Mouse (Mus musculus) heart, embryonic 15.5 days (tissue): ENCODE measurements at regions not wholly inside any gene's neighbourhood (a gene's known extent, or its start where the extent isn't known, plus 50 kb on each side); places are given as distances from the start of the nearest gene placed in this dataset.

Experiments
- ATAC-seq: fragments of 200-750 bp; cut with Nextera tagmentation; replicated peaks from 2 replicates; pipeline ENCODE4 v1.8.0; 2017; ENCODE audit warnings: low read depth, moderate TSS enrichment; ENCODE audit not compliant: insufficient number of reproducible peaks, insufficient read depth, low FRiP score
- H3K27ac ChIP-seq: fragments of 300-500 bp; sonication (generic); 2 replicates; pipeline ENCODE4 v1.5.1; 2015; ENCODE audit warnings: mild to moderate bottlenecking, inconsistent platforms
- H3K27me3 ChIP-seq: fragments of 300-500 bp; sonication (generic); 2 replicates; pipeline ENCODE4 v1.6.1; 2015; ENCODE audit warnings: inconsistent platforms
- H3K36me3 ChIP-seq: fragments of 300-500 bp; sonication (generic); 2 replicates; pipeline ENCODE4 v1.6.1; 2015; ENCODE audit warnings: mild to moderate bottlenecking, inconsistent platforms
- H3K4me1 ChIP-seq: fragments of 300-500 bp; sonication (generic); replicated peaks from 2 replicates; pipeline ENCODE4 v1.6.1; 2015; ENCODE audit warnings: inconsistent platforms
- H3K4me2 ChIP-seq: fragments of 300-500 bp; sonication (generic); 2 replicates; pipeline ENCODE4 v1.6.1; 2015; ENCODE audit warnings: inconsistent platforms, mild to moderate bottlenecking, moderate library complexity
- H3K4me3 ChIP-seq: fragments of 300-500 bp; sonication (generic); 2 replicates; pipeline ENCODE4 v1.5.1; 2015; ENCODE audit warnings: mild to moderate bottlenecking, inconsistent platforms
- H3K9ac ChIP-seq: fragments of 300-500 bp; sonication (generic); 2 replicates; pipeline ENCODE4 v1.6.1; 2015; ENCODE audit warnings: mild to moderate bottlenecking, inconsistent platforms
- H3K9me3 ChIP-seq: fragments of 300-500 bp; sonication (generic); replicated peaks from 2 replicates; pipeline ENCODE4 v1.6.1; 2016; ENCODE audit warnings: inconsistent platforms
- WGBS: fragments of 180-500 bp; shearing (Covaris S2); methylation state at CpG from one replicate; pipeline ENCODE4 v1.1.7; 2015; ENCODE audit warnings: mixed read lengths; 5-methylcytosine and 5-hydroxymethylcytosine counted together

DNA sequence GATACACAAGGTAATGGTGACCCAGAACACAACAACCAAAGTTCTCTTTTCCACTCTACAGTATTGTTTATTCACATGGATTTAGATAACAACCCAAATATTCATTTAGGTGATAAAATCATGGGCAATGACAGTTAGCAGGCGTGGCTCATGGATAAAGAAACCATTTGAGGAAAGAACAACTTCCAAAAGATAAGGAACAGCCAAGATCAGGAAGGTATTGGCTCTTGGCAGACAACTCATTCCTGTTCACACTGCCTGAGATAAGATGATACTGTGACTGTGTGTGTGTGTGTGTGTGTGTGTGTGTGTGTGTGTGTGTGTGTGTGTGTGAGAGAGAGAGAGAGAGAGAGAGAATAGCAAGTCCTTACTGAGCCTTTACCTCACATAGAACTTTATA is 285.7 kb upstream of the Pard3b start:
- Histone ChIP-seq H3K9me3 (no peaks in the 10 kb centered on the region), H3K27me3 (no peaks in the 10 kb centered on the region), H3K36me3 (no peaks in the 10 kb centered on the region), H3K4me2 (no peak overlapping the region), H3K4me3 (no peak overlapping the region), H3K9ac (no peak overlapping the region), H3K27ac (no peak overlapping the region), H3K4me1 (no peaks in the 10 kb centered on the region)
- 39% methylated on average over 1 of the region's 1 CpGs for WGBS
- ATAC-seq = no peak; the same call in 1 of the 2 replicates

GRCm38 (mm10) chr1:61353481-61353880 is 285.1 kb upstream of the Pard3b start:
- H3K9me3 ChIP-seq = no peaks in the 10 kb centered on the region
- no peak overlapping the region for H3K9ac ChIP-seq
- no peak overlapping the region for H3K27ac ChIP-seq
- H3K4me2 ChIP-seq = no peak overlapping the region
- H3K27me3 ChIP-seq = no peaks in the 10 kb centered on the region
- H3K36me3 ChIP-seq = no peaks in the 10 kb centered on the region
- no peak overlapping the region for H3K4me3 ChIP-seq
- H3K4me1 ChIP-seq = no peaks in the 10 kb centered on the region
- no peak for ATAC-seq
- 30% methylated on average over 3 of the region's 3 CpGs for WGBS

DNA sequence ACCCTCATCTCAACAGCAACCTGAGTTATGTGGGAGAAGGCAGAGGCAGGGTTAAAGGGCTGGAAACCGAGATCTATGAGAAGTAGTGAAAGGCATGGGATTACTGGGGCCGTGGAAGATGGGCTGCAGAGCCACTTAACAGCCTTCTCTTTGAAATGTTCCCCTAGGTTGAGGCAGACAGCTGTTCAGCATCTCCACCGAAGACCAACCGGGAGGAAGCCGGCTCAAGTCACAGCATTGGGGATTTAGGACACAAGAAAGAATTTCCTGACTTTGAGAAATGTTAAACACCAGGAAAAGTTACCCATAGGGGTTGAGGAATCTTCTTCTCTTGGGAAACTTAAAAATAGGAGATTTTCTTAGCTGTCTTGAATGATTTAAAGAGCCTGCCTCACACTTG is 283.4 kb upstream of the Pard3b start:
- Histone ChIP-seq H3K4me2 (no peak overlapping the region), H3K27ac (no peak overlapping the region), H3K4me1 (no peaks in the 10 kb centered on the region), H3K4me3 (no peak overlapping the region), H3K9me3 (no peaks in the 10 kb centered on the region), H3K27me3 (no peaks in the 10 kb centered on the region), H3K9ac (no peak overlapping the region), H3K36me3 (no peaks in the 10 kb centered on the region)
- ATAC-seq = no peak
- WGBS = 50% methylated on average over 5 of the region's 5 CpGs

DNA sequence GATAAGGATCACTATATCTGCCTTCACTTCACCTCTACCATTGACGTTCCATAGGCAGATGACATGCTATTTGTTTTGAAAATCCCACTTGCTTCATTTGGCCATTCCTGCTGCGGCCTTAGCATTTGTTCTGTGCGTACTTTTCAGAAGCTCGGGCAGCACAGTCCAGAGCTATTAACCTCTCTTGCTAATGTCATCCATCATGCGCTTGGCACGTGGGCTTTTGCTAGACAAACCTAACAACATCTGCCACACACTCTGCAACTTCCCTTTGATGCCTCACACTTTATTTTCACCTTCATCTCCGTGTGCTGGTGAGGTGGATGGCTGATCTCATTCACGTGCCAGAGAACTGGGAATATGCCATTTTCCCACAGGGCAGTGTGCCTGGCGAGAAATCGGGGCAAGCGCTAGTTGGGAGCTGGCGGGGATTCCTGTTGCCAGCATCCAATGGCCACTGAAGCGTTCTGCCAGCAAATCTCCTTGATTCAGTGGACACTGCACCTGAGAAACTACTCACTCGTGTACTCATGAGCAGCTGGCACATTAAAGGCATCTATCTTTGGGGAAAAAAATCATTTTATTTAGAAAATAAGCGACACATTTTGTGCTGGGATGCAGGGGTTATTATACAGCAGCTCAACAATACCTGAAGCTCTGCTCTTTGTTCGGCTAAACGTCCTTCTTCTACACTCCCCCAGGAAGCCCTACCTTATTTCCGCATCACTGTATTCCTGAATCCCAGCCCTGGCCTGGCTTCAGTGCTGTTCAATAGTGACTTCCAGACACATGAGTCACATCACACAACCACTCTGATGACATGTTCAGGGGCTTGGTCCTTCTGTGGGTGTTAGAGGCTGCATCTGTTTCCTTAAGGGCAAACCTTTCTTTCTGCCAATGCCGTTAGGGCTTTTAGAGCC is 279.4 kb upstream of the Pard3b start:
- no peaks in the 10 kb centered on the region for H3K27me3 ChIP-seq
- H3K27ac ChIP-seq = no peak overlapping the region
- no peak overlapping the region for H3K4me2 ChIP-seq
- 61% methylated on average over 19 of the region's 19 CpGs for WGBS
- H3K9ac ChIP-seq = no peak overlapping the region
- no peak for ATAC-seq
- no peaks in the 10 kb centered on the region for H3K36me3 ChIP-seq
- no peaks in the 10 kb centered on the region for H3K9me3 ChIP-seq
- H3K4me1 ChIP-seq = no peaks in the 10 kb centered on the region
- no peak overlapping the region for H3K4me3 ChIP-seq

DNA sequence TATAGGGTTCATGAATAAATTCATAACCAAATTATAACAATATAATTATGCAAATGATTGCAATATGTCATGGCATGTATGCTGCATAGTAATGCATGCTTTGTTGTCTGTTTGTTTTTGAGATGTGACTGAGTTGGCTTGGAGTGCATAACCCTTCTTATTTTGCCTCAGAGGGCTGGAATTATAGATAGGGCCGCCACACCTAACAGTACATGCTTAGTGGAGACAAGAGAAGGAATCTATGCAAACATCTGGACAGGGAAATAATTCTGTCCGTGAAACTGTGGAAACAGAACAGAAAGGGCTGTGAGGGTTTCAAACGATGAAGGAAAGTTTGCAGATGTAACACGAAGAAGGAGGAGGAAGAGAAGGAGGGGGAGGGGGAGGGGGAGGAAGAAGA is 266.0 kb upstream of the Pard3b start:
- Histone ChIP-seq H3K27ac (no peak overlapping the region), H3K4me3 (no peak overlapping the region), H3K9me3 (no peaks in the 10 kb centered on the region), H3K27me3 (no peaks in the 10 kb centered on the region), H3K4me1 (peaks cover 12% of the 10 kb centered on the region), H3K9ac (no peak overlapping the region), H3K36me3 (no peaks in the 10 kb centered on the region), H3K4me2 (no peak overlapping the region)
- WGBS = 52% methylated on average over 4 of the region's 4 CpGs
- no peak for ATAC-seq

GRCm38 (mm10) chr1:61373661-61374491 is 264.7 kb upstream of the Pard3b start:
- no peak overlapping the region for H3K9ac ChIP-seq
- H3K36me3 ChIP-seq = no peaks in the 10 kb centered on the region
- ATAC-seq = peak; percentile 83
- H3K9me3 ChIP-seq = no peaks in the 10 kb centered on the region
- H3K27ac ChIP-seq = peak overlapping the region; percentile 58; the same call in 1 of the 2 replicates
- no peak overlapping the region; the same call in 1 of the 2 replicates for H3K4me2 ChIP-seq
- WGBS = 49% methylated on average over 17 of the region's 17 CpGs
- H3K4me1 ChIP-seq = peaks cover 12% of the 10 kb centered on the region
- no peak overlapping the region for H3K4me3 ChIP-seq
- H3K27me3 ChIP-seq = no peaks in the 10 kb centered on the region

DNA sequence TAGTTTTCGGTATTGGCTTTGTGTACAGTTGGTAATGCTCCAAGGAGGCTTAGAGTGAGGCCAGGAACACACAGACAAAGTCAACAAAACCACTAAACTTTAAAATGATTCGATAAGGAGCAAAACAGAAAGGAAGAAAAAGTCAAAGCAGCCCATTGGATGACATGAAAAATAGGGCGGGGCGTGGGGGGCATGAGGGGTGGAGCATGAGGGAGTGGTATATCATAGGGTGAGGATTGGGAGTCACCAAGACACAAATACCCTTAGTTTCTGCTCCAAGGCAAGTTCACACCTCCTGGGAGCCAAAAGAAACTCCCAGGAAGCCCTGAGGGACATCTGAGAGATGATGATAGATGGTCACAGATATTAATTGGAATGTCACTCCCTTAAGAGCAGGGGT is 262.2 kb upstream of the Pard3b start:
- H3K4me2 ChIP-seq = peak overlapping the region; percentile 51; the same call in 1 of the 2 replicates
- peaks cover 12% of the 10 kb centered on the region for H3K4me1 ChIP-seq
- no peaks in the 10 kb centered on the region for H3K36me3 ChIP-seq
- no peaks in the 10 kb centered on the region for H3K27me3 ChIP-seq
- no peak overlapping the region for H3K4me3 ChIP-seq
- H3K27ac ChIP-seq = no peak overlapping the region
- no peaks in the 10 kb centered on the region for H3K9me3 ChIP-seq
- H3K9ac ChIP-seq = no peak overlapping the region
- no peak for ATAC-seq
- 43% methylated on average over 4 of the region's 4 CpGs for WGBS

- no peaks in the 10 kb centered on the region for H3K36me3 ChIP-seq
- WGBS = 2% methylated on average over 7 of the region's 7 CpGs
- H3K4me1 ChIP-seq = peaks cover 12% of the 10 kb centered on the region
- no peak for ATAC-seq
- no peak overlapping the region for H3K9ac ChIP-seq
- no peak overlapping the region for H3K4me3 ChIP-seq
- H3K4me2 ChIP-seq = peak overlapping the region; percentile 51
- no peak overlapping the region for H3K27ac ChIP-seq
- H3K27me3 ChIP-seq = no peaks in the 10 kb centered on the region
- H3K9me3 ChIP-seq = no peaks in the 10 kb centered on the region
Observed at GRCm38 (mm10) chr1:61377070-61377469, 261.6 kb upstream of the Pard3b start.

- Histone ChIP-seq H3K36me3 (no peaks in the 10 kb centered on the region), H3K4me3 (no peak overlapping the region), H3K9ac (no peak overlapping the region), H3K27me3 (no peaks in the 10 kb centered on the region), H3K4me2 (no peak overlapping the region; the same call in 1 of the 2 replicates), H3K4me1 (peaks cover 12% of the 10 kb centered on the region), H3K9me3 (no peaks in the 10 kb centered on the region), H3K27ac (no peak overlapping the region)
- ATAC-seq = no peak
- 30% methylated on average over 8 of the region's 8 CpGs for WGBS
Observed at GRCm38 (mm10) chr1:61378240-61378639, 260.4 kb upstream of the Pard3b start.

GRCm38 (mm10) chr1:61379771-61380517 is 258.7 kb upstream of the Pard3b start:
- ATAC-seq = no peak
- Histone ChIP-seq H3K27me3 (no peaks in the 10 kb centered on the region), H3K4me1 (peaks cover 3% of the 10 kb centered on the region; the same call in 1 of the 2 replicates), H3K9me3 (no peaks in the 10 kb centered on the region), H3K4me2 (no peak overlapping the region), H3K36me3 (no peaks in the 10 kb centered on the region), H3K4me3 (no peak overlapping the region), H3K9ac (no peak overlapping the region), H3K27ac (no peak overlapping the region)
- 83% methylated on average over 21 of the region's 21 CpGs for WGBS

DNA sequence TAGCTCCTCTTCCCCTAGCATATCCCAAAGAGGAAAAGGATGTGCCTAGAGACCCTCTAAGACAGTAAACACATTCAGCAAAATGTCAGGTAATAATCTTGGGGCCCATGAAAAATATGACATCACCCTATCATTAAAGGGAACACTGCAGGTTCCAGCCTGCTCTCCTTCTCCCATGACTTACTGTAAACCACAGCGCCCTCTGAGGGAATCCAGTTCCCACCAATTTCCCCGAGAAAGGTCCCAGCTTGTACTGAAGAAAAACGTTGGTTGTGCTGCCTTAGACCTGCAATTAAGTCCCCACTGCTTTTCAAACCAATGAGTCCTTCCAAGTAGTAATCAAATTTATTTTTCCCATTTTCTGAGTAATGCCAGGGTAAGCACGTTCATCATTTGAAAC is 251.0 kb upstream of the Pard3b start:
- no peak overlapping the region for H3K4me2 ChIP-seq
- no peak overlapping the region for H3K9ac ChIP-seq
- H3K27me3 ChIP-seq = no peaks in the 10 kb centered on the region
- no peak overlapping the region for H3K27ac ChIP-seq
- no peaks in the 10 kb centered on the region for H3K36me3 ChIP-seq
- no peak overlapping the region for H3K4me3 ChIP-seq
- no peak for ATAC-seq
- no peaks in the 10 kb centered on the region for H3K9me3 ChIP-seq
- H3K4me1 ChIP-seq = no peaks in the 10 kb centered on the region
- WGBS = 50% methylated on average over 4 of the region's 4 CpGs
